ENCODE assay signal across 26 mouse cellular contexts in the genomic region with DNA sequence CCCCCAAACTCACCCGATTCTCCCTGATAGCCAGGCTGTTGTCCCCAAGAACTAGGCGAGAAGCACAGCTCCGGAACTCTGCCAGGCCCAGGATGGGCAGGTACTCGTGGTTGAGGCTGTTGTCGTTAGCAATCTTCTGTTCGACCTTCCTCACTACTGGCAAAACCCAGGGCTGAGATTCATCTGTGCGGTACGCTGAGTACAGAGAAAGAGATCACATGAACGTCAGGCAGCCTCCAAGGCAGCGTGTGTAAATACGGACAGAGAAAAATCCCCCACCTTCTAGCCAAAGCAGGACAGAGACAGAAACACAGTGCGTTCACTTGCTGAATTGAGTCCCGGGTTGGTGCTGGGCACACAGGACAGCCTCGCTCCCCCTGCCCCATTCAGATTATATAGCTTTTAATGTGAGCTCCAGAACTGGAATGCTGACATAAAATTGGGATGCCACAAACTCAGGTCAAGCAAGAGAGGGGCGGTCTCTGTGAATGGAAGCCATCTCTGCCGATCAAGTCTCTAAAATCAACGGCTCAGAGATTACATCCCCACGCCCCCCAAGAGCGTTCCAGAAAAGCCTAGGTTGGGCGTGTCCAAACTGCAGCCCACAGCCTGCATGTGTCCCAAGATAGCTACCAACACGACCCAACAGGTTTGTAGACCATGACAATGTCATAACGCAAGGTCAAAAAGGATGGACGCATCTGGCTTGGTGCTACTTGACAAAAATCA. TPM values are rescaled to one million over a fixed set of nuclear protein-coding genes. Genes with fewer than 3 reads are reported as not detected.
A peak's percentile ranks its signal among the peaks of the same experiment; 100 is the strongest.
DNase-seq lines count a peak whose midpoint lies in the region; ATAC-seq and TF ChIP-seq lines count a peak whose summit lies in the region.
"Had no signal": no experiment of that assay in that cellular context is flagged by ENCODE, and none has a peak within 500 bp of the region (broad histone marks: within the 10 kb centered on the region; RNA-seq: fewer than 3 reads in every experiment).

No protein-coding gene starts in this region.

- no peak for ATAC-seq in heart, embryonic 15.5 days (replicated peaks; ENCODE audit: insufficient number of reproducible peaks, insufficient read depth, low FRiP score, low read depth)
- ATAC-seq in liver, embryonic 13.5 days (ENCODE audit: low read depth), result no peak
- 0 out of 2 replicates have a peak, but pooled peaks have one; percentile 0 for ATAC-seq in liver, postnatal 0 days
- ATAC-seq: forebrain, postnatal 0 days; intestine, embryonic 16.5 days; midbrain, embryonic 16.5 days; Patski had no signal

- intact Hi-C loops in heart, postnatal 10 days (cut with DNase I), result no loop called here

- no peaks in the 10 kb centered on the region for H3K27me3 ChIP-seq in heart, embryonic 15.5 days
- H3K27me3 ChIP-seq in liver, embryonic 13.5 days, result no peaks in the 10 kb centered on the region
- no peaks in the 10 kb centered on the region for H3K27me3 ChIP-seq in liver, postnatal 0 days (ENCODE audit: insufficient read depth, low read length)
- H3K27me3 ChIP-seq: embryonic facial prominence, embryonic 15.5 days; hindbrain, embryonic 12.5 days; Patski had no signal

- TF ChIP-seq EP300 in liver, postnatal 0 days (IDR thresholded peaks at IDR 0.05; ENCODE audit: low read depth), result no peak

- DNase-seq in heart, postnatal 10 days, result no peak
- no peak for DNase-seq in liver, embryonic 13.5 days
- DNase-seq in liver (no peak), R1 (ENCODE audit: low read depth, low spot score) (peak; percentile 78)
- DNase-seq in liver, postnatal 0 days, result no peak
- no peak for DNase-seq in urinary bladder, postnatal 14 days (ENCODE audit: low spot score)
- DNase-seq: adrenal gland, adult 8-10 months; B cell, adult 2 months; cerebellum, adult 8-10 months; cerebellum, postnatal 25 days; forebrain, postnatal 0 days; gastrocnemius, postnatal 10 days; kidney, adult 9 months; lung, postnatal 36 days; thymus, adult 2 months; thymus, postnatal 36 days had no signal

- H3K36me3 ChIP-seq in heart, embryonic 15.5 days, result peaks cover 38% of the 10 kb centered on the region
- H3K36me3 ChIP-seq in liver, embryonic 13.5 days, result peaks cover 37% of the 10 kb centered on the region
- H3K36me3 ChIP-seq in liver, postnatal 0 days (replicated peaks; ENCODE audit: insufficient read depth, low read length), result peaks cover 33% of the 10 kb centered on the region

- H3K4me3 ChIP-seq in heart, embryonic 15.5 days, result no peak overlapping the region
- no peak overlapping the region for H3K4me3 ChIP-seq in liver, embryonic 13.5 days (replicated peaks)
- no peak overlapping the region for H3K4me3 ChIP-seq in liver, postnatal 0 days (ENCODE audit: low read depth, low read length)
- H3K4me3 ChIP-seq: embryonic facial prominence, embryonic 10.5 days; embryonic facial prominence, embryonic 15.5 days; forebrain, embryonic 12.5 days; hindbrain, embryonic 12.5 days had no signal

- H3K4me1 ChIP-seq in heart, embryonic 15.5 days (replicated peaks), result peaks cover 28% of the 10 kb centered on the region
- peaks cover 34% of the 10 kb centered on the region for H3K4me1 ChIP-seq in liver, embryonic 13.5 days (replicated peaks)
- H3K4me1 ChIP-seq in liver, postnatal 0 days (ENCODE audit: insufficient read depth), result peaks cover 19% of the 10 kb centered on the region
- H3K4me1 ChIP-seq: embryonic facial prominence, embryonic 15.5 days had no signal

- H3K27ac ChIP-seq in heart, embryonic 15.5 days, result no peak overlapping the region
- H3K27ac ChIP-seq in liver, embryonic 13.5 days, result peak overlapping the region; percentile 43; the same call in 1 of the 2 replicates
- H3K27ac ChIP-seq in liver, postnatal 0 days (ENCODE audit: low read depth), result peak overlapping the region; percentile 80
- H3K27ac ChIP-seq: embryonic facial prominence, embryonic 10.5 days; embryonic facial prominence, embryonic 15.5 days; forebrain, embryonic 12.5 days; hindbrain, embryonic 12.5 days; liver, embryonic 14.5 days had no signal

- WGBS in heart, embryonic 15.5 days, result 85% methylated on average over 23 of the region's 23 CpGs
- 77% methylated on average over 23 of the region's 23 CpGs for WGBS in liver, embryonic 13.5 days (ENCODE audit: insufficient replicate concordance)
- 74% methylated on average over 23 of the region's 23 CpGs for WGBS in liver, postnatal 0 days (ENCODE audit: insufficient replicate concordance)

- no peak for TF ChIP-seq CTCF in liver, postnatal 0 days (IDR thresholded peaks at IDR 0.05; ENCODE audit: low read depth)

- H3K4me2 ChIP-seq in heart, embryonic 15.5 days, result peak overlapping the region; percentile 5; the same call in 1 of the 2 replicates
- no peak overlapping the region for H3K4me2 ChIP-seq in liver, embryonic 13.5 days
- peak overlapping the region; percentile 47 for H3K4me2 ChIP-seq in liver, postnatal 0 days (ENCODE audit: low read depth, low read length)
- H3K4me2 ChIP-seq: embryonic facial prominence, embryonic 15.5 days; forebrain, embryonic 12.5 days; hindbrain, embryonic 12.5 days; midbrain, embryonic 11.5 days had no signal

- H3K9ac ChIP-seq in heart, embryonic 15.5 days, result no peak overlapping the region
- no peak overlapping the region for H3K9ac ChIP-seq in liver, embryonic 13.5 days
- H3K9ac ChIP-seq in liver, postnatal 0 days (replicated peaks), result 0 out of 2 replicates have a peak overlapping the region, but pooled peaks have one; percentile 28
- H3K9ac ChIP-seq: embryonic facial prominence, embryonic 15.5 days; forebrain, embryonic 12.5 days; forebrain, postnatal 0 days; hindbrain, embryonic 12.5 days; liver, embryonic 14.5 days had no signal

- H3K9me3 ChIP-seq in heart, embryonic 15.5 days (replicated peaks), result no peaks in the 10 kb centered on the region
- no peaks in the 10 kb centered on the region for H3K9me3 ChIP-seq in liver, embryonic 13.5 days (replicated peaks)
- H3K9me3 ChIP-seq in liver, postnatal 0 days (ENCODE audit: low read length), result no peaks in the 10 kb centered on the region
- H3K9me3 ChIP-seq: embryonic facial prominence, embryonic 10.5 days; embryonic facial prominence, embryonic 15.5 days; forebrain, embryonic 12.5 days; hindbrain, embryonic 12.5 days had no signal

RNA-seq across cellular contexts. Expression of a gene that starts 8.6 kb away (rescaled TPM):
- polyA plus RNA-seq in heart, embryonic 15.5 days (2015; fragmentation: Nextera tagmentation; extraction: Ambion mirVana), result 189 and 233 TPM in 2 replicates
- 100 to 1,000 TPM; 438 to 489 TPM for total RNA-seq in heart, postnatal 10 days (2021)
- 22.0 and 24.0 TPM in 2 replicates for polyA plus RNA-seq in liver, embryonic 13.5 days (2015; fragmentation: Nextera tagmentation; extraction: Ambion mirVana)
- 127 and 137 TPM in 2 replicates for polyA plus RNA-seq in liver, postnatal 0 days (2015; fragmentation: Nextera tagmentation; extraction: Ambion mirVana)
